ENCODE assay signal across 8 mouse cellular contexts in the genomic region with DNA sequence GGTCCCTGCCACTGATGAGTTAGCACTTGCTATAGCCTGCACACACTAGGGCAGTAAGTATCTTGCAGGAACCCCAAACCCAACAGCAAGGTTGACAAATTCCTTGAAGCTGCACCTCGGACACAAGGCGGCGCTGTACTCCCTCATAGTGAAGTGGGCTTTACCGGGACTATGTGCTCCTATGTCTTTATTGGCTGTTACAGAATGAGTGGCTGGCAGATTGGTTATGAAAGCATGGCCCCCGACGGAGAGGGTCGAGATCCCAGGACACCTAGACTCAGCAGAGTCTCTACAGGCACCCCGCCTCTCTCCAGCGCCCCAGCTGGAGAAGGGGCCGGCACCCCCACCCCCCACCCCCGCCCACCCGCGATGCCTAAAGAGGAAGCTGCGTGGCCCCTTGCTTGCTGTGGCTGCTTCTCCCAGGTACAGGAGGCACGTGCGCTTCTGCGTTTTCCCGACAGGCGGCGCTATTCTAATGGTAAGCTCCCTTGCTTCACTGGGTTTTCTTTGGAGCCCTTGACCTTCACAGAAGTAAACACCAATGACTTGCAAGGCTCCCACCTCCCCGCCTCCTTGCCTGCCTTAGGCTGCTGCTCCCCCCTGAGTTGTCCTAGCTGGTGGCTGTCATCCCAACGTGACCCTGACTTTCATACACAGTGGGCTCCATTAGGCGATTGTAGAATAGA. TPM values are rescaled to one million over a fixed set of nuclear protein-coding genes. Genes with fewer than 3 reads are reported as not detected.
DNase-seq lines count a peak whose midpoint lies in the region; ATAC-seq and TF ChIP-seq lines count a peak whose summit lies in the region.

No protein-coding gene starts in this region.

- peak; percentile 55; the same call in 1 of the 2 replicates for ATAC-seq in forebrain, embryonic 15.5 days (replicated peaks)
- ATAC-seq in hindbrain, embryonic 15.5 days (ENCODE audit: low FRiP score, low read depth): no peak

- peak overlapping the region; percentile 53 for H3K9ac ChIP-seq in ES-Bruce4 (ENCODE audit: low read depth, poor library complexity, severe bottlenecking)
- H3K9ac ChIP-seq in forebrain, embryonic 15.5 days (replicated peaks): no peak overlapping the region
- no peak overlapping the region for H3K9ac ChIP-seq in hindbrain, embryonic 15.5 days

- 0 out of 2 replicates have a peak, but pooled peaks have one; percentile 49 for TF ChIP-seq EP300 in ES-Bruce4 (IDR thresholded peaks at IDR 0.05; ENCODE audit: insufficient read depth, low read depth, low read length)

- intact Hi-C loops in left cerebral cortex, postnatal 14 days (cut with DNase I): loop anchor here (5.0 kb wide), 1 partner anchor 97 kb away; no protein-coding TSS in a partner anchor

- no peak for TF ChIP-seq POLR2A in ES-Bruce4 (IDR thresholded peaks at IDR 0.05; ENCODE audit: insufficient read depth, low read length)

- peak; percentile 69 for DNase-seq in adrenal gland, adult 8-10 months
- peak; percentile 54 to 66 for DNase-seq in left cerebral cortex, postnatal 14 days (ENCODE audit: low spot score in 2 of 2)
- peak; percentile 12 to 21 for DNase-seq in right cerebral cortex, postnatal 36 days (ENCODE audit: low spot score in 2 of 2)
- no peak for DNase-seq in adipocyte (ENCODE audit: low spot score)

- H3K4me2 ChIP-seq in forebrain, embryonic 15.5 days (replicated peaks): peak overlapping the region; percentile 18; the same call in 1 of the 2 replicates
- H3K4me2 ChIP-seq in hindbrain, embryonic 15.5 days: peak overlapping the region; percentile 43

- no peaks in the 10 kb centered on the region for H3K9me3 ChIP-seq in ES-Bruce4 (replicated peaks; ENCODE audit: control insufficient read depth, insufficient read depth, low read length, poor library complexity, severe bottlenecking)
- H3K9me3 ChIP-seq in forebrain, embryonic 15.5 days: no peaks in the 10 kb centered on the region
- H3K9me3 ChIP-seq in hindbrain, embryonic 15.5 days: no peaks in the 10 kb centered on the region
- H3K9me3 ChIP-seq in megakaryocyte, embryonic 14.5 days: no peaks in the 10 kb centered on the region

- H3K4me1 ChIP-seq in ES-Bruce4 (ENCODE audit: control insufficient read depth, insufficient read depth, low read length): peaks cover 6% of the 10 kb centered on the region
- no peaks in the 10 kb centered on the region for H3K4me1 ChIP-seq in forebrain, embryonic 15.5 days
- H3K4me1 ChIP-seq in hindbrain, embryonic 15.5 days (replicated peaks): no peaks in the 10 kb centered on the region
- peaks cover 27% of the 10 kb centered on the region for H3K4me1 ChIP-seq in megakaryocyte, embryonic 14.5 days

- peak; percentile 79 for TF ChIP-seq CTCF in ES-Bruce4 (IDR thresholded peaks at IDR 0.05; ENCODE audit: low read depth, low read length)

- peak overlapping the region; percentile 30; the same call in 1 of the 2 replicates for H3K4me3 ChIP-seq in ES-Bruce4 (ENCODE audit: low read depth, low read length)
- H3K4me3 ChIP-seq in forebrain, embryonic 15.5 days: no peak overlapping the region
- H3K4me3 ChIP-seq in hindbrain, embryonic 15.5 days: peak overlapping the region; percentile 19
- H3K4me3 ChIP-seq in megakaryocyte, embryonic 14.5 days (replicated peaks): peak overlapping the region; percentile 77

- no peak overlapping the region for H3K27ac ChIP-seq in ES-Bruce4 (ENCODE audit: insufficient read depth, low read length)
- no peak overlapping the region for H3K27ac ChIP-seq in forebrain, embryonic 15.5 days (replicated peaks)
- no peak overlapping the region for H3K27ac ChIP-seq in hindbrain, embryonic 15.5 days (replicated peaks)

- H3K27me3 ChIP-seq in ES-Bruce4 (ENCODE audit: control insufficient read depth, insufficient read depth, low read length, poor library complexity, severe bottlenecking): no peaks in the 10 kb centered on the region
- H3K27me3 ChIP-seq in forebrain, embryonic 15.5 days: 0 out of 2 replicates have a peak, but pooled peaks cover 3% of the 10 kb centered on the region
- H3K27me3 ChIP-seq in hindbrain, embryonic 15.5 days: no peaks in the 10 kb centered on the region
- H3K27me3 ChIP-seq in megakaryocyte, embryonic 14.5 days (replicated peaks): peaks cover 17% of the 10 kb centered on the region

- 11% methylated on average over 23 of the region's 23 CpGs for WGBS in forebrain, embryonic 15.5 days
- 15% methylated on average over 23 of the region's 23 CpGs for WGBS in hindbrain, embryonic 15.5 days

- H3K36me3 ChIP-seq in ES-Bruce4 (ENCODE audit: control insufficient read depth, insufficient read depth, low read length, poor library complexity, severe bottlenecking): no peaks in the 10 kb centered on the region
- no peaks in the 10 kb centered on the region for H3K36me3 ChIP-seq in forebrain, embryonic 15.5 days
- H3K36me3 ChIP-seq in hindbrain, embryonic 15.5 days: no peaks in the 10 kb centered on the region
- no peaks in the 10 kb centered on the region for H3K36me3 ChIP-seq in megakaryocyte, embryonic 14.5 days (replicated peaks; ENCODE audit: low read length)

RNA-seq across cellular contexts. Expression of gene Aoc1, which starts 12.4 kb away (rescaled TPM):
- 0.24 and 0.30 TPM in 2 replicates for polyA plus RNA-seq in ES-Bruce4 (2011; ENCODE audit: insufficient read depth, insufficient read length, low read depth, missing spikeins)
- not detected for total RNA-seq in adrenal gland, adult 8-10 months (2022)
- polyA plus RNA-seq in forebrain, embryonic 15.5 days (2015; fragmentation: Nextera tagmentation; extraction: Ambion mirVana): not detected in 2 replicates
- not detected in 2 replicates for polyA plus RNA-seq in hindbrain, embryonic 15.5 days (2015; fragmentation: Nextera tagmentation; extraction: Ambion mirVana)
- not detected for total RNA-seq in left cerebral cortex, postnatal 14 days (2021)
- not detected in 2 replicates for polyA plus RNA-seq in megakaryocyte, embryonic 14.5 days (2012; ENCODE audit: insufficient read depth, low replicate concordance)

RNA-seq across cellular contexts. Expression of gene Tmem176b, which starts 19.0 kb away (rescaled TPM):
- polyA plus RNA-seq in ES-Bruce4 (2011; ENCODE audit: insufficient read depth, insufficient read length, low read depth, missing spikeins): 7.1 and 7.2 TPM in 2 replicates
- 100 to 1,000 TPM; 722 to 872 (median 775) TPM for total RNA-seq in adrenal gland, adult 8-10 months (2022)
- polyA plus RNA-seq in forebrain, embryonic 15.5 days (2015; fragmentation: Nextera tagmentation; extraction: Ambion mirVana): 85.0 and 90.2 TPM in 2 replicates
- 111 and 139 TPM in 2 replicates for polyA plus RNA-seq in hindbrain, embryonic 15.5 days (2015; fragmentation: Nextera tagmentation; extraction: Ambion mirVana)
- total RNA-seq in left cerebral cortex, postnatal 14 days (2021): 10 to 100 TPM; 45.7 to 47.3 TPM
- 10.4 and 36.3 TPM in 2 replicates for polyA plus RNA-seq in megakaryocyte, embryonic 14.5 days (2012; ENCODE audit: insufficient read depth, low replicate concordance)

RNA-seq across cellular contexts. Expression of gene Tmem176a, which starts 19.6 kb away (rescaled TPM):
- polyA plus RNA-seq in ES-Bruce4 (2011; ENCODE audit: insufficient read depth, insufficient read length, low read depth, missing spikeins): 13.5 and 15.5 TPM in 2 replicates
- 100 to 1,000 TPM; 404 to 478 (median 432) TPM for total RNA-seq in adrenal gland, adult 8-10 months (2022)
- 11.1 and 11.2 TPM in 2 replicates for polyA plus RNA-seq in forebrain, embryonic 15.5 days (2015; fragmentation: Nextera tagmentation; extraction: Ambion mirVana)
- polyA plus RNA-seq in hindbrain, embryonic 15.5 days (2015; fragmentation: Nextera tagmentation; extraction: Ambion mirVana): 23.0 and 27.2 TPM in 2 replicates
- 10 to 100 TPM; 20.4 to 23.8 TPM for total RNA-seq in left cerebral cortex, postnatal 14 days (2021)
- 9.7 and 62.7 TPM in 2 replicates for polyA plus RNA-seq in megakaryocyte, embryonic 14.5 days (2012; ENCODE audit: insufficient read depth, low replicate concordance)
